Mouse (Mus musculus) 416B (cell line): ENCODE results near the gene Bag1.

Experiments
- DNase-seq: peaks from one replicate; pipeline ENCODE4 v3.0.0; 2011; ENCODE audit warnings: low read depth

The Bag1 gene

GRCm38 (mm10) chr4:40889252-40889651 lies 58.8 kb downstream of the Bag1 start:
- DNase-seq: peak; percentile 80

- no peak for DNase-seq
Observed at GRCm38 (mm10) chr4:40888839-40889238, 59.3 kb downstream of the Bag1 start.
